ENCODE assay signal across 13 mouse cellular contexts in the genomic region with DNA sequence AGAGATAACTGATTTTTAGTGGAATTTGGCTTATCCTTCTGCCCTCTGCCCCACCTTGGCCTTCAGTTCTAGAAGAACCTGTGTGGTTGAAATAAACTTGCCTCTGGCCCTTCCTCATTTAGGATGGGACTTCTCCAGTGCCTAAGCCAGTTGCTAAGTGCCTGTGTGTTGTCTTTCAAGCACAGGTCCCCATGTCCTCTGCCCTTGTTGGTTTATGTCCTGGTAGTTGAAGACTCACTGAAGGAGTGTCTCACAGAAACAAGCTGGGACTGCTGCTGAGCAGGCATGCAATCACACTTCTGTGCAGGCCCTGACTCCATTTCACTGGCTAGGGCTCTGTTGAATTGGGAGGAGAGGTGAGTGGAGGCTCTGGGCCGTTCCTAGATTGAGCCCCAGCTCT. TPM values are rescaled to one million over a fixed set of nuclear protein-coding genes. Genes with fewer than 3 reads are reported as not detected.
DNase-seq lines count a peak whose midpoint lies in the region; ATAC-seq and TF ChIP-seq lines count a peak whose summit lies in the region.
"Had no signal": no experiment of that assay in that cellular context is flagged by ENCODE, and none has a peak within 500 bp of the region (broad histone marks: within the 10 kb centered on the region; RNA-seq: fewer than 3 reads in every experiment).

No protein-coding gene starts in this region.

- 59% methylated on average over 1 of the region's 1 CpGs for WGBS in heart, embryonic 15.5 days
- 57% methylated on average over 1 of the region's 1 CpGs for WGBS in lung, postnatal 0 days
- 37% methylated on average over 1 of the region's 1 CpGs for WGBS in intestine, embryonic 15.5 days
- 70% methylated on average over 1 of the region's 1 CpGs for WGBS in stomach, embryonic 15.5 days

- H3K36me3 ChIP-seq in heart, embryonic 15.5 days, result no peaks in the 10 kb centered on the region
- no peaks in the 10 kb centered on the region for H3K36me3 ChIP-seq in lung, postnatal 0 days (ENCODE audit: insufficient read depth, low read length)
- H3K36me3 ChIP-seq in intestine, embryonic 15.5 days, result no peaks in the 10 kb centered on the region
- H3K36me3 ChIP-seq in stomach, embryonic 15.5 days, result no peaks in the 10 kb centered on the region
- H3K36me3 ChIP-seq: embryonic facial prominence, embryonic 13.5 days; hindbrain, embryonic 15.5 days; limb, embryonic 12.5 days; midbrain, embryonic 10.5 days had no signal

- peak overlapping the region; percentile 82 for H3K27ac ChIP-seq in heart, embryonic 15.5 days
- H3K27ac ChIP-seq in lung, postnatal 0 days (ENCODE audit: low read length), result peak overlapping the region; percentile 11; the same call in 1 of the 2 replicates
- peak overlapping the region; percentile 84 for H3K27ac ChIP-seq in intestine, embryonic 15.5 days
- H3K27ac ChIP-seq in stomach, embryonic 15.5 days, result peak overlapping the region; percentile 69

- H3K4me3 ChIP-seq in heart, embryonic 15.5 days, result no peak overlapping the region
- no peak overlapping the region for H3K4me3 ChIP-seq in lung, postnatal 0 days (ENCODE audit: low read depth, low read length)
- no peak overlapping the region for H3K4me3 ChIP-seq in intestine, embryonic 15.5 days (replicated peaks)
- H3K4me3 ChIP-seq in stomach, embryonic 15.5 days (replicated peaks), result no peak overlapping the region
- H3K4me3 ChIP-seq: embryonic facial prominence, embryonic 13.5 days; hindbrain, embryonic 15.5 days; limb, embryonic 12.5 days; midbrain, embryonic 10.5 days had no signal

- H3K9ac ChIP-seq in heart, embryonic 15.5 days, result no peak overlapping the region
- no peak overlapping the region for H3K9ac ChIP-seq in lung, postnatal 0 days (replicated peaks; ENCODE audit: low read depth)
- no peak overlapping the region for H3K9ac ChIP-seq in intestine, embryonic 15.5 days
- no peak overlapping the region for H3K9ac ChIP-seq in stomach, embryonic 15.5 days
- H3K9ac ChIP-seq: embryonic facial prominence, embryonic 13.5 days; hindbrain, embryonic 15.5 days; limb, embryonic 12.5 days had no signal

- H3K4me1 ChIP-seq in heart, embryonic 15.5 days (replicated peaks), result peaks cover 40% of the 10 kb centered on the region
- peaks cover 13% of the 10 kb centered on the region; the same call in 1 of the 2 replicates for H3K4me1 ChIP-seq in lung, postnatal 0 days (ENCODE audit: insufficient read depth, low read depth, low read length)
- peaks cover 35% of the 10 kb centered on the region for H3K4me1 ChIP-seq in intestine, embryonic 15.5 days (replicated peaks)
- H3K4me1 ChIP-seq in stomach, embryonic 15.5 days, result peaks cover 15% of the 10 kb centered on the region

- no peak for ATAC-seq in heart, embryonic 15.5 days (replicated peaks; ENCODE audit: insufficient number of reproducible peaks, insufficient read depth, low FRiP score, low read depth)
- ATAC-seq in lung, postnatal 0 days, result no peak
- peak; percentile 5; the same call in 1 of the 2 replicates for ATAC-seq in intestine, embryonic 15.5 days
- ATAC-seq in stomach, embryonic 15.5 days (ENCODE audit: insufficient read depth, low FRiP score, low read depth), result peak; percentile 21; the same call in 1 of the 2 replicates

- no peak for DNase-seq in heart, adult 11 months
- no peak for DNase-seq in lung, postnatal 0 days (ENCODE audit: low spot score)
- no peak for DNase-seq in lung, adult 18-20 months
- no peak for DNase-seq in cerebellum, postnatal 36 days
- no peak for DNase-seq in thymus, postnatal 10 days (ENCODE audit: low spot score in 2 of 2)
- DNase-seq: cerebellum, adult 8-10 months had no signal

- no peak for TF ChIP-seq CTCF in lung, postnatal 0 days (IDR thresholded peaks at IDR 0.05)

- TF ChIP-seq EP300 in lung, postnatal 0 days (IDR thresholded peaks at IDR 0.05), result no peak

- no peaks in the 10 kb centered on the region for H3K9me3 ChIP-seq in heart, embryonic 15.5 days (replicated peaks)
- no peaks in the 10 kb centered on the region for H3K9me3 ChIP-seq in lung, postnatal 0 days (ENCODE audit: low read length)
- H3K9me3 ChIP-seq in intestine, embryonic 15.5 days, result no peaks in the 10 kb centered on the region
- H3K9me3 ChIP-seq in stomach, embryonic 15.5 days, result no peaks in the 10 kb centered on the region
- H3K9me3 ChIP-seq: embryonic facial prominence, embryonic 13.5 days; hindbrain, embryonic 15.5 days; limb, embryonic 12.5 days; midbrain, embryonic 10.5 days had no signal

- H3K27me3 ChIP-seq in heart, embryonic 15.5 days, result no peaks in the 10 kb centered on the region
- no peaks in the 10 kb centered on the region for H3K27me3 ChIP-seq in lung, postnatal 0 days (replicated peaks; ENCODE audit: insufficient read depth, low read length)
- no peaks in the 10 kb centered on the region for H3K27me3 ChIP-seq in intestine, embryonic 15.5 days (replicated peaks)
- no peaks in the 10 kb centered on the region for H3K27me3 ChIP-seq in stomach, embryonic 15.5 days (replicated peaks)
- H3K27me3 ChIP-seq: embryonic facial prominence, embryonic 13.5 days; hindbrain, embryonic 15.5 days; limb, embryonic 12.5 days had no signal

- peak overlapping the region; percentile 41; the same call in 1 of the 2 replicates for H3K4me2 ChIP-seq in heart, embryonic 15.5 days
- H3K4me2 ChIP-seq in lung, postnatal 0 days (replicated peaks; ENCODE audit: low read depth, low read length), result no peak overlapping the region
- H3K4me2 ChIP-seq in intestine, embryonic 15.5 days (replicated peaks), result peak overlapping the region; percentile 6; the same call in 1 of the 2 replicates
- no peak overlapping the region for H3K4me2 ChIP-seq in stomach, embryonic 15.5 days
- H3K4me2 ChIP-seq: embryonic facial prominence, embryonic 13.5 days; hindbrain, embryonic 15.5 days; limb, embryonic 12.5 days had no signal

RNA-seq across cellular contexts. Expression of a gene that starts 46.9 kb away (rescaled TPM):
- polyA plus RNA-seq in heart, embryonic 15.5 days (2015; fragmentation: Nextera tagmentation; extraction: Ambion mirVana), result 27.2 and 34.4 TPM in 2 replicates
- polyA plus RNA-seq in lung, postnatal 0 days (2015; fragmentation: Nextera tagmentation; extraction: Ambion mirVana), result 37.5 and 38.9 TPM in 2 replicates
- 50.4 and 53.8 TPM in 2 replicates for polyA plus RNA-seq in intestine, embryonic 15.5 days (2015; fragmentation: Nextera tagmentation; extraction: Ambion mirVana)
- polyA plus RNA-seq in stomach, embryonic 15.5 days (2015; fragmentation: Nextera tagmentation; extraction: Ambion mirVana), result 37.8 and 43.3 TPM in 2 replicates

Comparison
In these comparisons a context has a peak if more than half of its experiments do, and no peak if none do; other contexts are left out.
1. ATAC-seq: peak in intestine, embryonic 15.5 days (single experiment) and stomach, embryonic 15.5 days (single experiment); none in heart, embryonic 15.5 days (single experiment) and lung, postnatal 0 days (single experiment).
2. H3K27ac ChIP-seq: peak in every context shown above with its lines; median percentile 84 in intestine, embryonic 15.5 days; 82 in heart, embryonic 15.5 days; 69 in stomach, embryonic 15.5 days; 11 in lung, postnatal 0 days.
3. H3K4me2 ChIP-seq: peak in heart, embryonic 15.5 days (single experiment) and intestine, embryonic 15.5 days (single experiment); none in lung, postnatal 0 days (single experiment) and stomach, embryonic 15.5 days (single experiment).